Mouse (Mus musculus): ENCODE data around the gene Zfp87.
A peak's percentile ranks its signal among the peaks of the same experiment; 100 is the strongest.

GRCm38 (mm10) chr13:67525753-67526410 lies at the start of gene Zfp87, which contains the start of gene Gm26965:
- peak; percentile 31; the same call in 1 of the 2 replicates for TF ChIP-seq CTCF (IDR thresholded peaks at IDR 0.05; ENCODE audit: low read depth)
- no peak for TF ChIP-seq EP300 (IDR thresholded peaks at IDR 0.05; ENCODE audit: low read depth)

Data from liver, embryonic 14.5 days (tissue).